Mouse (Mus musculus) erythroblast, embryonic 14.5 days (primary cell): Measurements from ENCODE around the gene Lrrn4cl. TPM values are rescaled to one million over a fixed set of nuclear protein-coding genes. Genes with fewer than 3 reads are reported as not detected.

Experiments used
- H3K27me3 ChIP-seq: 2 replicates; pipeline ENCODE4 v1.6.1; 2012; ENCODE audit warnings: inconsistent platforms; ENCODE audit not compliant: control insufficient read depth
- H3K36me3 ChIP-seq: 2 replicates; pipeline ENCODE4 v1.6.1; 2012; ENCODE audit warnings: mild to moderate bottlenecking, inconsistent platforms; ENCODE audit not compliant: control insufficient read depth
- H3K4me1 ChIP-seq: 2 replicates; pipeline ENCODE4 v1.6.1; 2012; ENCODE audit warnings: inconsistent platforms; ENCODE audit not compliant: control insufficient read depth
- H3K4me3 ChIP-seq: replicated peaks from 2 replicates; pipeline ENCODE3; 2012; ENCODE audit warnings: moderate library complexity, mild to moderate bottlenecking, inconsistent platforms
- H3K9me3 ChIP-seq: 2 replicates; pipeline ENCODE4 v1.6.1; 2012; ENCODE audit warnings: low read length, inconsistent platforms, mixed read lengths; ENCODE audit not compliant: control insufficient read depth
- GATA1 ChIP-seq: IDR thresholded peaks from 2 replicates; pipeline ENCODE4 v1.6.1; 2012; ENCODE audit warnings: low read length, inconsistent platforms, mixed read lengths
- TAL1 ChIP-seq: IDR thresholded peaks from 3 replicates; pipeline ENCODE4 v1.6.1; 2012; ENCODE audit warnings: low read length, inconsistent platforms, mixed read lengths
- polyA plus RNA-seq: library from polyadenylated mRNA; stranded (reverse); fragments of >175 nt; gene quantifications from 2 replicates; pipeline ENCODE4 v1.2.3, GENCODE M21; 2012

Lrrn4cl gene
- polyA plus RNA-seq, 1 experiment, result not detected

GRCm38 (mm10) chr19:8871267-8872186 lies 21.0 kb downstream of the Lrrn4cl start, which contains the start of gene Ubxn1:
Gene Ubxn1, plus strand, starts transcription at chr19:8871496.
- Histone ChIP-seq H3K4me3 (peak within 1 kb of the TSS; percentile 90), H3K4me1 (peaks cover 45% of the 10 kb centered on the region), H3K36me3 (peaks cover 42% of the 10 kb centered on the region), H3K27me3 (no peaks in the 10 kb centered on the region), H3K9me3 (no peaks in the 10 kb centered on the region)
- TF ChIP-seq TAL1 (no peak), GATA1 (no peak)

GRCm38 (mm10) chr19:8872266-8872840 lies 21.8 kb downstream of the Lrrn4cl start:
- TF ChIP-seq GATA1, result no peak
- no peak for TF ChIP-seq TAL1
- no peaks in the 10 kb centered on the region for H3K27me3 ChIP-seq
- peaks cover 45% of the 10 kb centered on the region for H3K4me1 ChIP-seq
- H3K9me3 ChIP-seq, result no peaks in the 10 kb centered on the region
- H3K4me3 ChIP-seq, result peak overlapping the region; percentile 90
- peaks cover 49% of the 10 kb centered on the region for H3K36me3 ChIP-seq

DNA sequence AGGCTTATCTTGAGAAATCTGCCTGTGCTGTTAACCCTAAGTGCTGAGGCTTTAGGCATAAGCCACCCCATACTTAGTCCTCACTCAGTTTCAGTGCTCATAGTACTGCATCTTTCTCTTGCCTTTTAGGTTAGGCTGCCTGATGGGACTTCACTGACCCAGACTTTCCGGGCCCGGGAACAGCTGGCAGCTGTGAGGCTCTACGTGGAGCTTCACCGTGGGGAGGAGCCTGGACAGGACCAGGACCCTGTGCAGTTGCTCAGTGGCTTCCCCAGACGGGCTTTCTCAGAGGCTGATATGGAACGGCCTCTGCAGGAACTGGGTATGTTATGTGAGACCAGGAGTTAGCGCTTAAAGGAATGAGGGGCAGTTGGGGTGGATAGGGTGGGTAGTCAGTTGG lies 24.5 kb downstream of the Lrrn4cl start:
- no peak overlapping the region for H3K4me3 ChIP-seq
- no peaks in the 10 kb centered on the region for H3K9me3 ChIP-seq
- peaks cover 54% of the 10 kb centered on the region for H3K4me1 ChIP-seq
- H3K27me3 ChIP-seq, result no peaks in the 10 kb centered on the region
- TF ChIP-seq GATA1 (no peak), TAL1 (no peak)
- H3K36me3 ChIP-seq, result peaks cover 65% of the 10 kb centered on the region

- TF ChIP-seq TAL1, result no peak; the same call in 2 of the 3 replicates
- no peak for TF ChIP-seq GATA1
- H3K27me3 ChIP-seq, result no peaks in the 10 kb centered on the region
- H3K36me3 ChIP-seq, result peaks cover 33% of the 10 kb centered on the region
- H3K4me1 ChIP-seq, result peaks cover 23% of the 10 kb centered on the region
- peak within 1 kb of the TSS; percentile 73 for H3K4me3 ChIP-seq
- no peaks in the 10 kb centered on the region for H3K9me3 ChIP-seq
These were observed 29.9 kb downstream of the Lrrn4cl start, which contains the start of gene Uqcc3 for GRCm38 (mm10) chr19:8880311-8881033. Gene Uqcc3, minus strand, starts transcription at chr19:8880923.

GRCm38 (mm10) chr19:8881034-8881392 lies 30.4 kb downstream of the Lrrn4cl start:
- peaks cover 28% of the 10 kb centered on the region for H3K36me3 ChIP-seq

DNA sequence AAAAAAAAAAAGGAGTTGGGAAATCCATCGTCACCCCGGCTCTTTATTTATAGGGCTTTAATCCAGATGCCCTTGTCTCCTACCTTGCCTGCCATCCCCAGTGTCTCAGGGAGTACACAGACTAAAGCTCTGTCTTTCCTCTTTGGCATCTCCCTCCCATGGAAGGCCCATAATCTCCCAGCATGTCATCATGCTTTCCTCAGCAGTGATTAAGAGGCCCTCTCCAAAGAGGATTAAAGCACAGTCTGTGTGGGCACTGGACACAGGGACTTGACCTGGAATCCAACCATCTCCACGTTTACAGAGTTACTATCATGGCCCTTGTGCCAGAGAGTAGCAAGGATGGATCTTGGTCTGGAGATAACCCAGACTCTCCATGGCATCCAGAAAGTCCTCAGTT lies 33.0 kb downstream of the Lrrn4cl start, which contains the start of the genes Lbhd1 and Gm49403:
Lbhd1 (plus strand) TSS at position 117 of the 400 bp plus-strand sequence.
Gm49403 (plus strand) TSS at position 315 of the 400 bp plus-strand sequence.
- peaks cover 5% of the 10 kb centered on the region for H3K36me3 ChIP-seq
- no peaks in the 10 kb centered on the region for H3K9me3 ChIP-seq
- TF ChIP-seq TAL1, result no peak
- no peak for TF ChIP-seq GATA1
- H3K4me1 ChIP-seq, result peaks cover 46% of the 10 kb centered on the region
- no peaks in the 10 kb centered on the region for H3K27me3 ChIP-seq
- H3K4me3 ChIP-seq, result no peak within 1 kb of the TSS

More at GRCm38 (mm10) chr19:8881034-8881392, 30.4 kb downstream of the Lrrn4cl start:
- H3K4me1 ChIP-seq, result peaks cover 24% of the 10 kb centered on the region
- H3K4me3 ChIP-seq, result peak overlapping the region; percentile 73
- no peaks in the 10 kb centered on the region for H3K9me3 ChIP-seq
- no peaks in the 10 kb centered on the region for H3K27me3 ChIP-seq
- TF ChIP-seq GATA1 (no peak), TAL1 (no peak)

GRCm38 (mm10) chr19:8886916-8887584 lies 36.5 kb downstream of the Lrrn4cl start:
- TF ChIP-seq GATA1 (no peak), TAL1 (no peak)
- Histone ChIP-seq H3K4me1 (peaks cover 50% of the 10 kb centered on the region), H3K4me3 (peak overlapping the region; percentile 72), H3K27me3 (no peaks in the 10 kb centered on the region), H3K9me3 (no peaks in the 10 kb centered on the region), H3K36me3 (peaks cover 20% of the 10 kb centered on the region)
